Mouse (Mus musculus) hindbrain, embryonic 11.5 days (tissue): ENCODE measurements at regions not wholly inside any gene's neighbourhood (a gene's known extent, or its start where the extent isn't known, plus 50 kb on each side); places are given as distances from the start of the nearest gene placed in this dataset.
A peak's percentile ranks its signal among the peaks of the same experiment; 100 is the strongest.

Experiments
- ATAC-seq: fragments of 200-750 bp; cut with Nextera tagmentation; 2 replicates; pipeline ENCODE4 v1.8.0; 2017; ENCODE audit warnings: mild to moderate bottlenecking, moderate TSS enrichment, moderate library complexity; ENCODE audit not compliant: low FRiP score
- DNase-seq: peaks from one replicate; pipeline ENCODE4 v3.0.0-alpha.2; 2015; ENCODE audit warnings: low spot score
- H3K27ac ChIP-seq: fragments of 300-500 bp; sonication (generic); 2 replicates; pipeline ENCODE4 v1.5.1; 2014; ENCODE audit warnings: mild to moderate bottlenecking, low read depth, low read length
- H3K27me3 ChIP-seq: fragments of 300-500 bp; sonication (generic); 2 replicates; pipeline ENCODE4 v1.6.1; 2014; ENCODE audit warnings: mild to moderate bottlenecking, low read length, moderate library complexity, mixed read lengths; ENCODE audit not compliant: control insufficient read depth, insufficient read depth
- H3K36me3 ChIP-seq: fragments of 300-500 bp; sonication (generic); 2 replicates; pipeline ENCODE4 v1.6.1; 2014; ENCODE audit warnings: mild to moderate bottlenecking, low read length, moderate library complexity, mixed read lengths; ENCODE audit not compliant: control insufficient read depth, insufficient read depth
- H3K4me1 ChIP-seq: fragments of 300-500 bp; sonication (generic); replicated peaks from 2 replicates; pipeline ENCODE4 v1.6.1; 2014; ENCODE audit warnings: low read length, mixed read lengths; ENCODE audit not compliant: control insufficient read depth, insufficient read depth
- H3K4me2 ChIP-seq: fragments of 300-500 bp; sonication (generic); replicated peaks from 2 replicates; pipeline ENCODE4 v1.6.1; 2014; ENCODE audit warnings: mild to moderate bottlenecking, low read depth, low read length
- H3K4me3 ChIP-seq: fragments of 300-500 bp; sonication (generic); 2 replicates; pipeline ENCODE4 v1.5.1; 2014; ENCODE audit warnings: low read depth, low read length
- H3K9ac ChIP-seq: fragments of 300-500 bp; sonication (generic); 2 replicates; pipeline ENCODE4 v1.6.1; 2014; ENCODE audit warnings: low read depth, low read length
- H3K9me3 ChIP-seq: fragments of 300-500 bp; sonication (generic); 2 replicates; pipeline ENCODE4 v1.6.1; 2016; ENCODE audit warnings: low read length; ENCODE audit not compliant: control insufficient read depth
- WGBS: fragments of 180-500 bp; shearing (Covaris S2); extraction: QIAGEN DNeasy Blood & Tissue Kit; methylation state at CpG from one replicate; pipeline ENCODE4 v1.1.7; 2014; 5-methylcytosine and 5-hydroxymethylcytosine counted together

- no peaks in the 10 kb centered on the region for H3K36me3 ChIP-seq
- 77% methylated on average over 5 of the region's 5 CpGs for WGBS
- DNase-seq (no peak), ATAC-seq (no peak)
- H3K4me3 ChIP-seq: no peak overlapping the region
- no peak overlapping the region for H3K27ac ChIP-seq
- no peaks in the 10 kb centered on the region for H3K4me1 ChIP-seq
- H3K9ac ChIP-seq: no peak overlapping the region
- no peak overlapping the region for H3K4me2 ChIP-seq
- H3K9me3 ChIP-seq: no peaks in the 10 kb centered on the region
- H3K27me3 ChIP-seq: no peaks in the 10 kb centered on the region
These were observed 362.8 kb upstream of the Lrrc3b start for GRCm38 (mm10) chr14:15801477-15802099.

DNA sequence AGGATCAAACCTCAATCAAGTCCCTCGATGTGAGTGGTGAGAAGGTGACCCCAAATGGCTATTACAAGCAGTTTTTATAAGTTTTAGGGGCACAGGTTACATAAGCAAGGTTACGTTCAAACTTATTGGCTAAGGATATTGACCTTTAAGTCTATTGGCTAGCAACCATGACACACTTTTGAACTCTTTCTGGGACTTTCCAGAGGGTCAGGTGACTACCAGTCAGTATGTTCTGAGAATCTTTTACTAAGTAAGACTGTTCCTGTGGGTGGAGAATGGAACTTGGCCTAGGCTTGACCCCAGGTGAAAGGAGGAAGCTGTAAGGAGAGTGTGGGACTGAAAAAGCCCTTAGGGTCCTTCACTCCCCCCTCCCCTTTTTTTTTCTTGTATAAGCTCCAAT lies 370.3 kb upstream of the Lrrc3b start:
- Histone ChIP-seq H3K27me3 (no peaks in the 10 kb centered on the region), H3K4me3 (no peak overlapping the region), H3K36me3 (no peaks in the 10 kb centered on the region), H3K4me2 (no peak overlapping the region), H3K9me3 (no peaks in the 10 kb centered on the region), H3K9ac (no peak overlapping the region), H3K27ac (no peak overlapping the region), H3K4me1 (no peaks in the 10 kb centered on the region)
- WGBS: 67% methylated on average over 2 of the region's 2 CpGs
- no peak for ATAC-seq
- DNase-seq: no peak

DNA sequence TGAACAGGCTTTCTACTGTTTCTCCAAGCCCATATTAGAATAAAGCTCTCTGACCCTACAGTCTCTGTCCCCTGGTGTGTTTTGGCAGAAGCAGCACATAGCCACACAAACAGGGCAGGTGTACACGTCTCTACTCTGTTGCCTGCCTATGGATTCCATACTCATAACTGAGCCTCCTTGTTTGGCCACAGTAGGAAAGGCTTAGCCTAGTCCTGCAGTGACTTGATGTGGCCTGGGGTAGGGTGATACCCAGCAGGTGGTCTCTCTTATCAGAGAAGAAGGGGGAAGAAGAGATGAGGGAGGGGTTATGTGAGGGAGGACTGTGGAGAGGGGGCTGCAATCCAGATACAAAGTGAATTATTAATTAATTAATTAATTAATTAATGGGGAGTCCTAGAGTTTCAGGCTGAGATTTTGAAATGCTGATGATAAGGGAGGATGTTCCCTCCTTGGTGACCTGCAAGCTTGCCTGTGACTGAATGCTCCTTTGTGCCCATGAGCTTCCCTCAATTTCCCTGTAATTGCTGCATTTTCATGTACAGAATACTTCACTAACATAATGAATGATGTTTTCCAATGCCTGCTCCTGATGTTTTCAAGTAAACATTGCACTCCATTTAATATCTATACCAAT lies 402.7 kb upstream of the Lrrc3b start:
- H3K4me1 ChIP-seq: no peaks in the 10 kb centered on the region
- WGBS: 96% methylated on average over 1 of the region's 1 CpGs
- no peaks in the 10 kb centered on the region for H3K36me3 ChIP-seq
- no peaks in the 10 kb centered on the region for H3K27me3 ChIP-seq
- no peak overlapping the region for H3K9ac ChIP-seq
- no peak overlapping the region for H3K27ac ChIP-seq
- H3K9me3 ChIP-seq: no peaks in the 10 kb centered on the region
- no peak overlapping the region for H3K4me3 ChIP-seq
- H3K4me2 ChIP-seq: no peak overlapping the region
- no peak for ATAC-seq
- no peak for DNase-seq

DNA sequence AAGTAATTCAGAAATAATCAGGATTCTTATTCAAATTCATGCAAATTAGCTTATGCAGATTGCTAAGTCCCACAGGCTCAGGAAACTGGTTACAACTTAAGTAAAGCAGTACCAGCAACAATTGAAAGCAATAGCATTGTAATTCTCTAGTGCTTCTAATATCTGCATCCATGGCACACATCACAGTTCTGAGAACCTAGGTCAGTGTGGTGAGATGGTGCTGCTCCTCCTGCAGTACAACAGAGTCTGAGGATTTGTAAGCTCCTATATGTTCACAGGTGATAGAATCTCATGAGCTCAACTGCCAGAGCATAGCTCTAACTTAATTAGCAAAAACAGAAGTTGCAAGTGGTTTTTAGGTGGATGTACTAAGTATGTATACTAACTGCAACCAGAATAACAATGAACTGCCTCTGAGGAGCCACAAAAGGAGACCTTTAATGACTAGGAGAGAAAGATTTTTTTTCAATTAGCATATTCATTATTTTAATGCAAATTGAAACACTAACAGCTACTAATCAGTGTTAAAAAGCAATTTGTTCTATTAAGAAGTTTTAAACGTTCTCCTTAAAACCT lies 403.3 kb upstream of the Lrrc3b start:
- 54% methylated on average over 1 of the region's 1 CpGs for WGBS
- Histone ChIP-seq H3K4me2 (no peak overlapping the region), H3K9ac (no peak overlapping the region), H3K36me3 (no peaks in the 10 kb centered on the region), H3K9me3 (no peaks in the 10 kb centered on the region), H3K4me3 (no peak overlapping the region), H3K4me1 (no peaks in the 10 kb centered on the region), H3K27ac (no peak overlapping the region), H3K27me3 (no peaks in the 10 kb centered on the region)
- DNase-seq (no peak), ATAC-seq (no peak)

DNA sequence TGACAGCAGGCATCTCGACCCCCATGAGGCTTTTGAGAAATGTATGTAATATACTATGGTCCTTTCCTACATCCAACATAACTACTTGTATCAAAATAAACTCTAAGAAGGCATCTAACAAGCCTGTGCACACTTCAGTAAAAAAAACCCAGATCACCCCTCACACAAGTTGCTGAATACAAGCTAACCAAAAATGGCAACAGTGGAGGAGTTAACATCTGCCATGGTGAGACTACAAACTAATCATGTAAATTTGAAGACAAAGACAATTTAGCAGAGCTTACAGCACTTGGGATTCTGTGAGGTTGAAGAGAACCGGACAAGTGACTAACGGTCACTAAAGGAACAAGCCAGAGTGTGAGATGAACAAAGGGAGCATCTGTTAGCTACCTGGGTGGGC lies 380.6 kb upstream of the Ngly1 start:
- Histone ChIP-seq H3K4me2 (no peak overlapping the region), H3K9me3 (no peaks in the 10 kb centered on the region), H3K9ac (no peak overlapping the region), H3K36me3 (no peaks in the 10 kb centered on the region), H3K4me1 (no peaks in the 10 kb centered on the region), H3K27ac (no peak overlapping the region), H3K4me3 (no peak overlapping the region), H3K27me3 (no peaks in the 10 kb centered on the region)
- DNase-seq (no peak), ATAC-seq (no peak)
- 76% methylated on average over 3 of the region's 3 CpGs for WGBS

DNA sequence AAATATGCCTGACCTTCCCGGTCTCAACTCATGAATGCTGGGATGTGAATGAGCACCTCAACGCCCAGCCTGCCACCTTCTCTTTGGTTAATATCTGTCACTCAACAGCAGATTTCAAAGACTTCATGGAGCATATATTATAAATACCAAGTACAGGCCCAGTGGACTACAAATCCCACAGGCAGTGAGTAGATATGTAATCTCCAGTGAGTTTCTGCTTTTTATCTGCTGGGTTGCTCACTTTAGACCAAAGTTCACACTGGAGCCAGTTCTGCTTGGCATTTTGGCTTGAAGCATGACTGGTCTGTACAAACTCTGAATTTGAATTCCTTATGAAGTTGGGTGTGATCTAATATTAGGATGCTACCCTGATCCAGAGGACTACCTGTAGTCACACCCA lies 377.1 kb upstream of the Ngly1 start:
- Histone ChIP-seq H3K4me1 (no peaks in the 10 kb centered on the region), H3K4me3 (no peak overlapping the region), H3K36me3 (no peaks in the 10 kb centered on the region), H3K4me2 (no peak overlapping the region), H3K27ac (no peak overlapping the region), H3K27me3 (no peaks in the 10 kb centered on the region), H3K9ac (no peak overlapping the region), H3K9me3 (no peaks in the 10 kb centered on the region)
- ATAC-seq (no peak), DNase-seq (no peak)
- 89% methylated on average over 2 of the region's 2 CpGs for WGBS

GRCm38 (mm10) chr14:15880146-15880545 lies 368.9 kb upstream of the Ngly1 start:
- Histone ChIP-seq H3K4me2 (no peak overlapping the region), H3K36me3 (no peaks in the 10 kb centered on the region), H3K9ac (no peak overlapping the region), H3K9me3 (no peaks in the 10 kb centered on the region), H3K27me3 (no peaks in the 10 kb centered on the region), H3K27ac (no peak overlapping the region), H3K4me3 (no peak overlapping the region), H3K4me1 (no peaks in the 10 kb centered on the region)
- WGBS: 76% methylated on average over 3 of the region's 3 CpGs
- ATAC-seq: no peak
- no peak for DNase-seq

DNA sequence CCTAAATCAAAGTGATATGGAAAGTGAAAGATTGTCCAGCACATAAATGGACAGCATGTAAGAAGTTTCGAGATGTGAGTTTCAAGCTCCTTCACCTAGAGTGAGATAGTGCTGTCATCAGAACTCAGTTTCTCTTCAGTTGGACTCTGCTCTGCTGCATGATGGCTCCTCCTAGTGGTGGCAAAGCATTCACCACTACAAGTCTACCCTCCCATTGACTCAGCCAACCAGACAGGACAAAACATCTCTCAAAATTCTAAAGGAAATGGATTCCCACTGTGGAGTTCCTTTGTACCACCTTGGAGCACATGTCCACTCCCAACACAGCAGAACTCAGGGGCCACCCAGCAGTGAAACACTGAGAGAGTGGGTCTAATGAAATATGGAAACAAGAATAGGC lies 367.8 kb upstream of the Ngly1 start:
- no peak overlapping the region for H3K4me2 ChIP-seq
- WGBS: 89% methylated on average over 1 of the region's 1 CpGs
- H3K9me3 ChIP-seq: no peaks in the 10 kb centered on the region
- H3K4me1 ChIP-seq: no peaks in the 10 kb centered on the region
- peak; percentile 29 for DNase-seq
- no peaks in the 10 kb centered on the region for H3K27me3 ChIP-seq
- peak; percentile 60; the same call in 1 of the 2 replicates for ATAC-seq
- no peak overlapping the region for H3K27ac ChIP-seq
- H3K36me3 ChIP-seq: no peaks in the 10 kb centered on the region
- no peak overlapping the region for H3K9ac ChIP-seq
- H3K4me3 ChIP-seq: no peak overlapping the region
